Mouse (Mus musculus): Measurements from ENCODE around the gene Rnf151.

DNA sequence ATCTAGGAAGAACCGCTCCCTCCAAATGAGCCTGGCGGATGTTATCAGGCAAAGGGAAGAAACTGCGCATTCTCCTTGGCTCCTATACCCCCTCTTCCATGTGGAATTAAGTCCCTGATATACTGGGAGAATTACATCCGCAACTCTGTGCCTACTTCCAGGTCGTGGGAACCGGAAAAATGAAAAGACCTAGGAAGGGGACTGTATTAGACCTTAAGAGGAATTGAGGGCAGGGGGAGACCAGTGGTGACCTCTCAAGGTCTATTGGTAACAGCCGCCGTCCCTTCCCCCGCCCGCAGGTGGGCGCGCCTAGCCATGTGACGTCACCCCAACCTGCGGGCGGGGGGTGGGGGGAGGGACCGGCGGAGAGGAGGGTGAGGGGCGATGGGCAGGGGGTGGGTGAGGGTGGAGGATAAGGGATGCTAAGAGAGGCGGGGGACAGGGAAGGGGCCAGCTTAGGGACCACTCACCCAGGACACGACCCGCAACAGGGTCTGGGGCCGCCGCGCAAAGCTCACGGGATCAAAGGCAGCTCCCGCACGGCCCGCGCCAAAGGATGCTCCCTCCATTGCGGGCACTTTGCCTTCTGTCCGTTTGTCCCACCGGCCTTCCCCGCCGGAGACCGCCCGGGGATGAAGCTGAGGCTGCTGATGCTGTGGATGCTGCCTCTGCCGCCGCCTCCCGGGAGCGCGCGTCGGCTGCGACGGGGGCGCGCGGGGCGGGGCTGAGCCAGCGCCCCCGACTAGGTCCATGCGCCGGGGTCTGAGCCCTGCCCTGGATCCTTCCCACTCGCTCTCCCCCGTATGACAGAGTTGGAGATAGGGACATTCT is 28.4 kb downstream of the Rnf151 start, which contains the start of gene Syngr3:
- no peak for TF ChIP-seq CTCF (IDR thresholded peaks at IDR 0.05; ENCODE audit: low read depth, low read length)
- TF ChIP-seq POLR2A (IDR thresholded peaks at IDR 0.05; ENCODE audit: extremely low read depth, insufficient read depth, low read length) = no peak
